ENCODE assay signal across 8 mouse cellular contexts in the genomic region with DNA sequence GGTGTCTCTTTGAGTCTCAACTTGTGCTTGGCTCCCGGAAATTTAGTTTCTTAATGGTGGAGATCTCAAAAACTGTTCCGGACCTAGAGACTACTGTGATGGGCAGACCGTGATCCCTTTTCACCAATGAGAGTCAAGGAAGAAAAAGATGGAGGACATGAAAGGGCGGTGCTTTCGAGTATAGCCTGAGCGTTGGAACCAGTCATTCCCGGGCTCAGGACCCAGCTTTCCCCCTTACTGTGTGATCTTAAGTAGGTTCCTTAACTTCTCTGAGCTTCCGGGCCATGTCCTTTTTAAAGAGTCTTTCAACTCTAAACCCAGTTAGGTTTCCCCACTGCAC. TPM values are rescaled to one million over a fixed set of nuclear protein-coding genes. Genes with fewer than 3 reads are reported as not detected.
DNase-seq lines count a peak whose midpoint lies in the region; ATAC-seq and TF ChIP-seq lines count a peak whose summit lies in the region.

No protein-coding gene starts in this region.

- no peaks in the 10 kb centered on the region for H3K9me3 ChIP-seq in E14TG2a.4 (ENCODE audit: low read length)
- no peaks in the 10 kb centered on the region for H3K9me3 ChIP-seq in heart, embryonic 14.5 days (ENCODE audit: control insufficient read depth, low read length)
- H3K9me3 ChIP-seq in liver, embryonic 12.5 days (replicated peaks), result no peaks in the 10 kb centered on the region

- intact Hi-C loops in gastrocnemius, postnatal 36 days (cut with DNase I), result no loop called here

- TF ChIP-seq CTCF in E14TG2a.4 (conservative IDR thresholded peaks at IDR 0.05; ENCODE audit: low read length), result no peak

- no peaks in the 10 kb centered on the region for H3K27me3 ChIP-seq in E14TG2a.4 (ENCODE audit: insufficient read depth, low read length)
- H3K27me3 ChIP-seq in heart, embryonic 14.5 days (ENCODE audit: control insufficient read depth, insufficient read depth, low read length), result 0 out of 2 replicates have a peak, but pooled peaks cover 4% of the 10 kb centered on the region
- H3K27me3 ChIP-seq in liver, embryonic 12.5 days (replicated peaks), result peaks cover 68% of the 10 kb centered on the region

- peak overlapping the region; percentile 42 to 73 for H3K27ac ChIP-seq in heart, embryonic 14.5 days (replicated peaks in 1 of 2; ENCODE audit: control insufficient read depth in 1 of 2, insufficient read depth in 1 of 2, low read depth in 2 of 2, low read length in 2 of 2)
- 0 out of 2 replicates have a peak overlapping the region, but pooled peaks have one; percentile 64 for H3K27ac ChIP-seq in liver, embryonic 12.5 days

- peak; percentile 29; the same call in 1 of the 2 replicates for ATAC-seq in heart, embryonic 14.5 days (ENCODE audit: insufficient number of reproducible peaks, insufficient read depth, low FRiP score, low read depth)
- ATAC-seq in liver, embryonic 12.5 days, result peak; percentile 43

- 2% methylated on average over 8 of the region's 8 CpGs for WGBS in heart, embryonic 14.5 days
- 3% methylated on average over 8 of the region's 8 CpGs for WGBS in liver, embryonic 12.5 days (ENCODE audit: insufficient replicate concordance)

- peak overlapping the region; percentile 89 for H3K4me2 ChIP-seq in heart, embryonic 14.5 days (ENCODE audit: low read length)
- H3K4me2 ChIP-seq in liver, embryonic 12.5 days, result peak overlapping the region; percentile 91

- peak overlapping the region; percentile 80 for H3K9ac ChIP-seq in heart, embryonic 14.5 days (ENCODE audit: low read length)
- peak overlapping the region; percentile 58 for H3K9ac ChIP-seq in liver, embryonic 12.5 days

- peaks cover 79% of the 10 kb centered on the region for H3K4me1 ChIP-seq in E14TG2a.4 (replicated peaks; ENCODE audit: low read depth, low read length)
- H3K4me1 ChIP-seq in heart, embryonic 14.5 days (ENCODE audit: control insufficient read depth in 2 of 2, insufficient read depth in 2 of 2, low read length in 2 of 2), result peaks cover 12 to 18% of the 10 kb centered on the region in 2 experiments
- H3K4me1 ChIP-seq in liver, embryonic 12.5 days, result peaks cover 18% of the 10 kb centered on the region

- peak overlapping the region; percentile 87 for H3K4me3 ChIP-seq in E14TG2a.4 (replicated peaks; ENCODE audit: low read length)
- peak overlapping the region; percentile 67 to 72 for H3K4me3 ChIP-seq in heart, embryonic 14.5 days (ENCODE audit: control insufficient read depth in 1 of 2, insufficient read depth in 1 of 2, low read depth in 1 of 2, low read length in 2 of 2)
- peak overlapping the region; percentile 63 for H3K4me3 ChIP-seq in liver, embryonic 12.5 days

- H3K36me3 ChIP-seq in E14TG2a.4 (ENCODE audit: insufficient read depth, low read length), result peaks cover 8% of the 10 kb centered on the region; the same call in 1 of the 2 replicates
- H3K36me3 ChIP-seq in heart, embryonic 14.5 days (ENCODE audit: control insufficient read depth, insufficient read depth, low read length), result no peaks in the 10 kb centered on the region
- no peaks in the 10 kb centered on the region for H3K36me3 ChIP-seq in liver, embryonic 12.5 days

- peak; percentile 16 for DNase-seq in gastrocnemius, postnatal 10 days
- DNase-seq in gastrocnemius, postnatal 36 days, result no peak
- peak; percentile 60 for DNase-seq in cerebellum, adult 9-11 months
- peak; percentile 57 for DNase-seq in naive thymus-derived CD4-positive, alpha-beta T cell, adult 2 months (ENCODE audit: low read depth)
- no peak for DNase-seq in ovary, adult 18-20 months (ENCODE audit: low spot score)

RNA-seq across cellular contexts. Expression of a gene that starts 0.8 kb away (rescaled TPM):
- total RNA-seq in gastrocnemius, postnatal 10 days (2021), result under 1 TPM; 0.25 to 0.26 TPM
- total RNA-seq in gastrocnemius, postnatal 36 days (2021), result under 1 TPM; 0.15 to 0.38 TPM
- polyA plus RNA-seq in heart, embryonic 14.5 days (2014; fragmentation: Nextera tagmentation; extraction: Ambion mirVana), result 0.26 and 0.30 TPM in 2 replicates
- polyA plus RNA-seq in liver, embryonic 12.5 days (2016; fragmentation: Nextera tagmentation; extraction: Ambion mirVana), result 0.10 TPM in 1 of 2 replicates, not detected in the other

RNA-seq across cellular contexts. Expression of a gene that starts 6.8 kb away (rescaled TPM):
- 10 to 100 TPM; 17.8 to 22.8 TPM for total RNA-seq in gastrocnemius, postnatal 10 days (2021)
- 10 to 100 TPM; 12.6 to 13.1 TPM for total RNA-seq in gastrocnemius, postnatal 36 days (2021)
- polyA plus RNA-seq in heart, embryonic 14.5 days (2014; fragmentation: Nextera tagmentation; extraction: Ambion mirVana), result 90.5 and 95.6 TPM in 2 replicates
- polyA plus RNA-seq in liver, embryonic 12.5 days (2016; fragmentation: Nextera tagmentation; extraction: Ambion mirVana), result 25.6 and 25.7 TPM in 2 replicates

RNA-seq across cellular contexts. Expression of a gene that starts 39.5 kb away (rescaled TPM):
- under 1 TPM in 1 of 2 experiments, not detected in 1; 0.07 TPM for total RNA-seq in gastrocnemius, postnatal 10 days (2021)
- total RNA-seq in gastrocnemius, postnatal 36 days (2021), result not detected
- polyA plus RNA-seq in heart, embryonic 14.5 days (2014; fragmentation: Nextera tagmentation; extraction: Ambion mirVana), result 0.11 TPM in 1 of 2 replicates, not detected in the other
- not detected in 2 replicates for polyA plus RNA-seq in liver, embryonic 12.5 days (2016; fragmentation: Nextera tagmentation; extraction: Ambion mirVana)

Comparison
In these comparisons a context has a peak if more than half of its experiments do, and no peak if none do; other contexts are left out.
1. DNase-seq: peak in gastrocnemius, postnatal 10 days (single experiment), cerebellum, adult 9-11 months (single experiment) and naive thymus-derived CD4-positive, alpha-beta T cell, adult 2 months (single experiment); none in gastrocnemius, postnatal 36 days (0 of 2) and ovary, adult 18-20 months (single experiment).
2. Peak in every context shown above with its lines, with median percentiles within 50 percentile points of each other: H3K4me3 ChIP-seq.